Mouse (Mus musculus) heart, adult 2 months (tissue): ENCODE data around the gene Tbc1d4.

Experiments used
- CTCF ChIP-seq: fragments of 200-600 bp; IDR thresholded peaks from 2 replicates; pipeline ENCODE4 v1.8.1; 2022; ENCODE audit warnings: antibody characterized with exemption, mild to moderate bottlenecking, moderate library complexity
- EP300 ChIP-seq: fragments of 200-500 bp; IDR thresholded peaks from 2 replicates; pipeline ENCODE4 v1.6.1; 2011; ENCODE audit warnings: low read depth, low read length, control low read depth; ENCODE audit not compliant: insufficient read depth
- POLR2A ChIP-seq: fragments of 200-500 bp; IDR thresholded peaks from 2 replicates; pipeline ENCODE4 v1.6.1; 2011; ENCODE audit warnings: mild to moderate bottlenecking, low read depth, low read length, control low read depth; ENCODE audit not compliant: insufficient read depth

DNA sequence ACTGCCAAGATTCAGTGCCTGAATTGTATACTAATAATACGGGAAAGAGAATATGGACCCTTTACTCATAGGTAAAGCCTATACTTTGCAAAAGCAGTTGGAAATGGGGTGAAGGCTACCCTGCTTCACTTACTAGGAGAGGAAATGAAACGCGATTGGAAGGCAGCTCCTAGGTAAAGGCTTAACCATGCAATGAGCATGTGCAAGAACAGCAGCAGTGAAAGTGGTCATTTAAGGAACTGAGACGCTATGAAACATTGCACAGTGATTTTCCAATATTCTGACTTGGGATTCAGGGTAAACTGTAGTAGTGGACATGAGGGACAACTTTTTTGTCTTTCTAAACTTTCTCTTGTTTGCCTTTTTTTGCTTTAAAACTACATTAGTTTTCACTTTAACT lies 140.8 kb downstream of the Tbc1d4 start:
- TF ChIP-seq POLR2A, result no peak
- no peak for TF ChIP-seq CTCF
- no peak for TF ChIP-seq EP300
